Mouse (Mus musculus): ENCODE measurements at regions not wholly inside any gene's neighbourhood (a gene's known extent, or its start where the extent isn't known, plus 50 kb on each side); places are given as distances from the start of the nearest gene placed in this dataset.

GRCm38 (mm10) chr16:39650616-39651015 lies 333.5 kb upstream of the Lsamp start:
- Histone ChIP-seq H3K9me3 (replicated peaks) (no peaks in the 10 kb centered on the region), H3K27me3 (ENCODE audit: low read depth, poor library complexity, severe bottlenecking) (no peaks in the 10 kb centered on the region), H3K36me3 (no peaks in the 10 kb centered on the region), H3K4me3 (no peak overlapping the region), H3K4me1 (no peaks in the 10 kb centered on the region), H3K27ac (no peak overlapping the region)
- no peak for DNase-seq (ENCODE audit: low spot score)
- WGBS: 84% methylated on average over 5 of the region's 5 CpGs

- no peak for DNase-seq (ENCODE audit: low spot score)
- H3K27ac ChIP-seq: no peak overlapping the region
- WGBS: 97% methylated on average over 1 of the region's 1 CpGs
- H3K36me3 ChIP-seq: no peaks in the 10 kb centered on the region
- no peaks in the 10 kb centered on the region for H3K9me3 ChIP-seq (replicated peaks)
- peaks cover 16% of the 10 kb centered on the region for H3K4me1 ChIP-seq
- no peak overlapping the region for H3K4me3 ChIP-seq
- no peaks in the 10 kb centered on the region for H3K27me3 ChIP-seq (ENCODE audit: low read depth, poor library complexity, severe bottlenecking)
Observed at GRCm38 (mm10) chr16:39667905-39668304, 316.3 kb upstream of the Lsamp start.

- Histone ChIP-seq H3K4me3 (no peak overlapping the region), H3K27ac (no peak overlapping the region), H3K4me1 (peaks cover 16% of the 10 kb centered on the region), H3K36me3 (no peaks in the 10 kb centered on the region), H3K9me3 (replicated peaks) (no peaks in the 10 kb centered on the region), H3K27me3 (ENCODE audit: low read depth, poor library complexity, severe bottlenecking) (no peaks in the 10 kb centered on the region)
- no peak for DNase-seq (ENCODE audit: low spot score)
- WGBS: 69% methylated on average over 5 of the region's 5 CpGs
Observed at GRCm38 (mm10) chr16:39672096-39672985, 311.8 kb upstream of the Lsamp start.

GRCm38 (mm10) chr16:39675775-39676174 lies 308.4 kb upstream of the Lsamp start:
- Histone ChIP-seq H3K27me3 (ENCODE audit: low read depth, poor library complexity, severe bottlenecking) (no peaks in the 10 kb centered on the region), H3K9me3 (replicated peaks) (no peaks in the 10 kb centered on the region), H3K4me1 (peaks cover 16% of the 10 kb centered on the region), H3K4me3 (no peak overlapping the region), H3K27ac (no peak overlapping the region), H3K36me3 (no peaks in the 10 kb centered on the region)
- 70% methylated on average over 3 of the region's 3 CpGs for WGBS
- peak; percentile 38 for DNase-seq (ENCODE audit: low spot score)

- Histone ChIP-seq H3K4me3 (no peak overlapping the region), H3K27ac (no peak overlapping the region), H3K27me3 (ENCODE audit: low read depth, poor library complexity, severe bottlenecking) (no peaks in the 10 kb centered on the region), H3K36me3 (no peaks in the 10 kb centered on the region), H3K9me3 (replicated peaks) (no peaks in the 10 kb centered on the region), H3K4me1 (no peaks in the 10 kb centered on the region)
- WGBS: 85% methylated on average over 4 of the region's 4 CpGs
- DNase-seq (ENCODE audit: low spot score): no peak
Observed at GRCm38 (mm10) chr16:39678285-39678684, 305.9 kb upstream of the Lsamp start.

- DNase-seq (ENCODE audit: low spot score): no peak
- no peaks in the 10 kb centered on the region for H3K27me3 ChIP-seq (ENCODE audit: low read depth, poor library complexity, severe bottlenecking)
- no peak overlapping the region for H3K27ac ChIP-seq
- no peaks in the 10 kb centered on the region for H3K36me3 ChIP-seq
- no peaks in the 10 kb centered on the region for H3K4me1 ChIP-seq
- H3K9me3 ChIP-seq (replicated peaks): no peaks in the 10 kb centered on the region
- no peak overlapping the region for H3K4me3 ChIP-seq
- 87% methylated on average over 2 of the region's 2 CpGs for WGBS
Observed at GRCm38 (mm10) chr16:39693061-39693460, 291.1 kb upstream of the Lsamp start.

GRCm38 (mm10) chr16:39695855-39696254 lies 288.3 kb upstream of the Lsamp start:
- H3K36me3 ChIP-seq: no peaks in the 10 kb centered on the region
- no peaks in the 10 kb centered on the region for H3K4me1 ChIP-seq
- H3K4me3 ChIP-seq: no peak overlapping the region
- no peak overlapping the region for H3K27ac ChIP-seq
- no peaks in the 10 kb centered on the region for H3K9me3 ChIP-seq (replicated peaks)
- DNase-seq (ENCODE audit: low spot score): no peak
- H3K27me3 ChIP-seq (ENCODE audit: low read depth, poor library complexity, severe bottlenecking): no peaks in the 10 kb centered on the region
- 82% methylated on average over 1 of the region's 1 CpGs for WGBS

- Histone ChIP-seq H3K36me3 (no peaks in the 10 kb centered on the region), H3K9me3 (replicated peaks) (no peaks in the 10 kb centered on the region), H3K27ac (no peak overlapping the region), H3K27me3 (ENCODE audit: low read depth, poor library complexity, severe bottlenecking) (no peaks in the 10 kb centered on the region), H3K4me1 (no peaks in the 10 kb centered on the region), H3K4me3 (no peak overlapping the region)
- 85% methylated on average over 1 of the region's 1 CpGs for WGBS
- no peak for DNase-seq (ENCODE audit: low spot score)
Observed at GRCm38 (mm10) chr16:39699201-39699600, 285.0 kb upstream of the Lsamp start.

GRCm38 (mm10) chr16:39706131-39706530 lies 278.0 kb upstream of the Lsamp start:
- no peak overlapping the region for H3K27ac ChIP-seq
- H3K36me3 ChIP-seq: no peaks in the 10 kb centered on the region
- no peak overlapping the region for H3K4me3 ChIP-seq
- no peaks in the 10 kb centered on the region for H3K9me3 ChIP-seq (replicated peaks)
- DNase-seq (ENCODE audit: low spot score): no peak
- H3K27me3 ChIP-seq (ENCODE audit: low read depth, poor library complexity, severe bottlenecking): no peaks in the 10 kb centered on the region
- WGBS: 94% methylated on average over 3 of the region's 3 CpGs
- no peaks in the 10 kb centered on the region for H3K4me1 ChIP-seq

- Histone ChIP-seq H3K4me3 (no peak overlapping the region), H3K36me3 (no peaks in the 10 kb centered on the region), H3K4me1 (no peaks in the 10 kb centered on the region), H3K27me3 (ENCODE audit: low read depth, poor library complexity, severe bottlenecking) (no peaks in the 10 kb centered on the region), H3K27ac (no peak overlapping the region), H3K9me3 (replicated peaks) (no peaks in the 10 kb centered on the region)
- DNase-seq (ENCODE audit: low spot score): no peak
- WGBS: 72% methylated on average over 10 of the region's 10 CpGs
Observed at GRCm38 (mm10) chr16:39709387-39710039, 274.6 kb upstream of the Lsamp start.

- no peaks in the 10 kb centered on the region for H3K36me3 ChIP-seq
- H3K4me3 ChIP-seq: no peak overlapping the region
- 85% methylated on average over 4 of the region's 4 CpGs for WGBS
Observed at GRCm38 (mm10) chr16:39727586-39727985, 256.6 kb upstream of the Lsamp start.

GRCm38 (mm10) chr16:39746041-39746736 lies 238.0 kb upstream of the Lsamp start:
- no peak overlapping the region for H3K27ac ChIP-seq
- no peaks in the 10 kb centered on the region for H3K36me3 ChIP-seq
- 84% methylated on average over 5 of the region's 5 CpGs for WGBS
- H3K27me3 ChIP-seq (ENCODE audit: low read depth, poor library complexity, severe bottlenecking): no peaks in the 10 kb centered on the region
- H3K4me3 ChIP-seq: no peak overlapping the region
- no peaks in the 10 kb centered on the region for H3K4me1 ChIP-seq
- no peak for DNase-seq (ENCODE audit: low spot score)
- no peaks in the 10 kb centered on the region for H3K9me3 ChIP-seq (replicated peaks)

More at GRCm38 (mm10) chr16:39727586-39727985, 256.6 kb upstream of the Lsamp start:
- H3K4me1 ChIP-seq: no peaks in the 10 kb centered on the region
- H3K27me3 ChIP-seq (ENCODE audit: low read depth, poor library complexity, severe bottlenecking): no peaks in the 10 kb centered on the region
- DNase-seq (ENCODE audit: low spot score): no peak
- no peaks in the 10 kb centered on the region for H3K9me3 ChIP-seq (replicated peaks)
- H3K27ac ChIP-seq: no peak overlapping the region

- 92% methylated on average over 2 of the region's 2 CpGs for WGBS
- no peak overlapping the region for H3K27ac ChIP-seq
- H3K4me3 ChIP-seq: no peak overlapping the region
- H3K4me1 ChIP-seq: no peaks in the 10 kb centered on the region
- no peaks in the 10 kb centered on the region for H3K36me3 ChIP-seq
- no peak for DNase-seq (ENCODE audit: low spot score)
- H3K9me3 ChIP-seq (replicated peaks): no peaks in the 10 kb centered on the region
- no peaks in the 10 kb centered on the region for H3K27me3 ChIP-seq (ENCODE audit: low read depth, poor library complexity, severe bottlenecking)
Observed at GRCm38 (mm10) chr16:39751748-39752147, 232.4 kb upstream of the Lsamp start.

Data from limb, embryonic 10.5 days (tissue).